In genomic region chr12:99608279-99608955, GRCm38 (mm10) we compare ENCODE assay signal across 16 mouse cellular contexts. TPM values are rescaled to one million over a fixed set of nuclear protein-coding genes. Genes with fewer than 3 reads are reported as not detected.
DNase-seq lines count a peak whose midpoint lies in the region; ATAC-seq lines count a peak whose summit lies in the region.
"Had no signal": no experiment of that assay in that cellular context is flagged by ENCODE, and none has a peak within 500 bp of the region (broad histone marks: within the 10 kb centered on the region; RNA-seq: fewer than 3 reads in every experiment).

No protein-coding gene starts in this region.

- no peaks in the 10 kb centered on the region for H3K36me3 ChIP-seq in heart, embryonic 10.5 days
- H3K36me3 ChIP-seq in forebrain, embryonic 15.5 days, result no peaks in the 10 kb centered on the region
- H3K36me3 ChIP-seq in intestine, embryonic 15.5 days, result no peaks in the 10 kb centered on the region
- H3K36me3 ChIP-seq: midbrain, embryonic 13.5 days had no signal

- no peak overlapping the region for H3K9ac ChIP-seq in forebrain, embryonic 15.5 days (replicated peaks)
- no peak overlapping the region for H3K9ac ChIP-seq in intestine, embryonic 15.5 days
- H3K9ac ChIP-seq: midbrain, embryonic 13.5 days had no signal

- DNase-seq in heart, embryonic 10.5 days (ENCODE audit: low spot score), result no peak
- DNase-seq in heart, postnatal 4 days, result no peak
- DNase-seq in lung, postnatal 36 days, result peak; percentile 28
- DNase-seq in lung, postnatal 10 days, result no peak
- DNase-seq in skeletal muscle tissue, adult 2 months (ENCODE audit: low read depth, low spot score), result peak; percentile 27
- DNase-seq: adrenal gland, postnatal 36 days; cerebellum, adult 11-12 months; heart, postnatal 10 days; kidney, postnatal 10 days; liver had no signal

- no peak overlapping the region for H3K4me2 ChIP-seq in forebrain, embryonic 15.5 days (replicated peaks)
- no peak overlapping the region for H3K4me2 ChIP-seq in intestine, embryonic 15.5 days (replicated peaks)
- H3K4me2 ChIP-seq: midbrain, embryonic 13.5 days had no signal

- peak overlapping the region; percentile 82; the same call in 1 of the 2 replicates for H3K27ac ChIP-seq in heart, embryonic 10.5 days
- H3K27ac ChIP-seq in forebrain, embryonic 15.5 days (replicated peaks), result no peak overlapping the region
- no peak overlapping the region for H3K27ac ChIP-seq in intestine, embryonic 15.5 days
- H3K27ac ChIP-seq: hindbrain, postnatal 0 days; midbrain, embryonic 13.5 days had no signal

- 77% methylated on average over 10 of the region's 10 CpGs for WGBS in heart, embryonic 10.5 days
- 91% methylated on average over 10 of the region's 10 CpGs for WGBS in forebrain, embryonic 15.5 days
- WGBS in intestine, embryonic 15.5 days, result 71% methylated on average over 10 of the region's 10 CpGs

- H3K4me1 ChIP-seq in heart, embryonic 10.5 days, result peaks cover 18% of the 10 kb centered on the region
- H3K4me1 ChIP-seq in forebrain, embryonic 15.5 days, result peaks cover 6% of the 10 kb centered on the region; the same call in 1 of the 2 replicates
- no peaks in the 10 kb centered on the region for H3K4me1 ChIP-seq in intestine, embryonic 15.5 days (replicated peaks)

- ATAC-seq in granulocyte monocyte progenitor cell, adult 5-6 weeks (replicated peaks; ENCODE audit: poor library complexity, severe bottlenecking), result peak; percentile 88
- no peak for ATAC-seq in forebrain, embryonic 15.5 days (replicated peaks)
- ATAC-seq in intestine, embryonic 15.5 days, result no peak
- ATAC-seq: forebrain, embryonic 14.5 days; hindbrain, postnatal 0 days; midbrain, embryonic 13.5 days had no signal

- no peaks in the 10 kb centered on the region for H3K27me3 ChIP-seq in heart, embryonic 10.5 days (ENCODE audit: insufficient read depth, poor library complexity, severe bottlenecking)
- H3K27me3 ChIP-seq in forebrain, embryonic 15.5 days, result no peaks in the 10 kb centered on the region
- no peaks in the 10 kb centered on the region for H3K27me3 ChIP-seq in intestine, embryonic 15.5 days (replicated peaks)
- H3K27me3 ChIP-seq: midbrain, embryonic 13.5 days had no signal

- no peaks in the 10 kb centered on the region for H3K9me3 ChIP-seq in heart, embryonic 10.5 days
- no peaks in the 10 kb centered on the region for H3K9me3 ChIP-seq in forebrain, embryonic 15.5 days
- H3K9me3 ChIP-seq in intestine, embryonic 15.5 days, result no peaks in the 10 kb centered on the region
- H3K9me3 ChIP-seq: midbrain, embryonic 13.5 days had no signal

- H3K4me3 ChIP-seq in heart, embryonic 10.5 days, result no peak overlapping the region
- H3K4me3 ChIP-seq in forebrain, embryonic 15.5 days, result no peak overlapping the region
- H3K4me3 ChIP-seq in intestine, embryonic 15.5 days (replicated peaks), result no peak overlapping the region
- H3K4me3 ChIP-seq: midbrain, embryonic 13.5 days had no signal

RNA-seq across cellular contexts. Expression of gene Foxn3, which starts 45.0 kb away (rescaled TPM):
- 60.5 and 65.2 TPM in 2 replicates for polyA plus RNA-seq in heart, embryonic 10.5 days (2016; fragmentation: Nextera tagmentation; extraction: Ambion mirVana)
- 100 to 1,000 TPM; 113 to 131 TPM for total RNA-seq in heart, postnatal 4 days (2021)
- 68.7 and 164 TPM in 2 replicates for total RNA-seq in granulocyte monocyte progenitor cell, adult 5-6 weeks (2014; fragmentation: Nextera tagmentation)
- 22.6 and 26.7 TPM in 2 replicates for total RNA-seq in granulocyte monocyte progenitor cell, adult 5-6 weeks (2017)
- polyA plus RNA-seq in forebrain, embryonic 15.5 days (2015; fragmentation: Nextera tagmentation; extraction: Ambion mirVana), result 86.4 and 90.5 TPM in 2 replicates
- 57.3 and 58.6 TPM in 2 replicates for polyA plus RNA-seq in intestine, embryonic 15.5 days (2015; fragmentation: Nextera tagmentation; extraction: Ambion mirVana)

Comparison
In these comparisons a context has a peak if more than half of its experiments do, and no peak if none do; other contexts are left out.
1. DNase-seq: peak in lung, postnatal 36 days (single experiment) and skeletal muscle tissue, adult 2 months (single experiment); none in heart, embryonic 10.5 days (single experiment), heart, postnatal 4 days (single experiment) and lung, postnatal 10 days (single experiment).